Mouse (Mus musculus): ENCODE data around the gene Nle1. TPM values are rescaled to one million over a fixed set of nuclear protein-coding genes. Genes with fewer than 3 reads are reported as not detected.

The Nle1 gene
- total and polyA plus RNA-seq, 3 experiments: 97.3 to 103 TPM; not detected in 1

- H3K79me2 ChIP-seq (ENCODE audit: control insufficient read depth, insufficient read depth, low read length, poor library complexity): no peaks in the 10 kb centered on the region
- no peak overlapping the region for H3K9ac ChIP-seq (ENCODE audit: control insufficient read depth, low read depth, low read length, poor library complexity, severe bottlenecking)
- H3K4me3 ChIP-seq (ENCODE audit: control insufficient read depth in 1 of 2, insufficient read depth in 1 of 2, low read depth in 2 of 2, low read length in 2 of 2): no peak overlapping the region
- H3K9me3 ChIP-seq (replicated peaks; ENCODE audit: insufficient read depth, low read length): no peaks in the 10 kb centered on the region; the same call in 1 of the 2 replicates
- H3K36me3 ChIP-seq (ENCODE audit: control insufficient read depth in 1 of 2, insufficient read depth in 2 of 2, low read length in 2 of 2): no peaks in the 10 kb centered on the region
- no peak overlapping the region for H3K27ac ChIP-seq (ENCODE audit: control insufficient read depth, low read depth, low read length)
- H3K27me3 ChIP-seq (ENCODE audit: control insufficient read depth in 1 of 2, insufficient read depth in 2 of 2, low read length in 2 of 2): no peaks in the 10 kb centered on the region
- no peak for TF ChIP-seq ZNF384 (IDR thresholded peaks at IDR 0.05; ENCODE audit: low read depth, low read length)
- TF ChIP-seq MYB (IDR thresholded peaks at IDR 0.05; ENCODE audit: low read depth, low read length): no peak
- no peak for TF ChIP-seq ZMIZ1 (IDR thresholded peaks at IDR 0.05; ENCODE audit: low read depth, low read length)
- TF ChIP-seq SIN3A (IDR thresholded peaks at IDR 0.05; ENCODE audit: low read length): no peak
- no peak for TF ChIP-seq TAL1 (IDR thresholded peaks at IDR 0.05; ENCODE audit: low read length)
- TF ChIP-seq BHLHE40 (IDR thresholded peaks at IDR 0.05; ENCODE audit: borderline replicate concordance, low read depth, low read length): no peak
- TF ChIP-seq MAFK (IDR thresholded peaks at IDR 0.05; ENCODE audit: borderline replicate concordance, low read depth, low read length): no peak
- TF ChIP-seq POLR2AphosphoS5 (IDR thresholded peaks at IDR 0.05; ENCODE audit: borderline replicate concordance, low read depth, low read length): no peak
- TF ChIP-seq CHD2 (IDR thresholded peaks at IDR 0.05; ENCODE audit: low read length): no peak
- TF ChIP-seq TBP (IDR thresholded peaks at IDR 0.05; ENCODE audit: low read depth, low read length): no peak
- TF ChIP-seq USF2 (IDR thresholded peaks at IDR 0.05; ENCODE audit: borderline replicate concordance in 1 of 2, insufficient read depth in 1 of 2, low read depth in 1 of 2, low read length in 2 of 2): no peak
- no peak for TF ChIP-seq MEF2A (IDR thresholded peaks at IDR 0.05; ENCODE audit: extremely low read depth, insufficient replicate concordance, low read depth, low read length, poor library complexity, severe bottlenecking)
- TF ChIP-seq SMC3 (IDR thresholded peaks at IDR 0.05; ENCODE audit: low read depth, low read length): no peak
- TF ChIP-seq USF1 (IDR thresholded peaks at IDR 0.05; ENCODE audit: low read depth, low read length): no peak
- TF ChIP-seq ZC3H11A (IDR thresholded peaks at IDR 0.05; ENCODE audit: low read depth, low read length): no peak
- no peaks in the 10 kb centered on the region for H3K4me1 ChIP-seq (ENCODE audit: control insufficient read depth in 1 of 2, insufficient read depth in 2 of 2, low read length in 2 of 2)
- no peak for DNase-seq (ENCODE audit: low read depth, low spot score)
Measured at GRCm38 (mm10) chr11:82929633-82929950, 21.4 kb upstream of the Nle1 start.

- Histone ChIP-seq H3K27me3 (ENCODE audit: control insufficient read depth in 1 of 2, insufficient read depth in 2 of 2, low read length in 2 of 2) (no peaks in the 10 kb centered on the region), H3K36me3 (ENCODE audit: control insufficient read depth in 1 of 2, insufficient read depth in 2 of 2, low read length in 2 of 2) (no peaks in the 10 kb centered on the region), H3K4me3 (ENCODE audit: control insufficient read depth in 1 of 2, insufficient read depth in 1 of 2, low read depth in 2 of 2, low read length in 2 of 2) (no peak overlapping the region), H3K9me3 (replicated peaks; ENCODE audit: insufficient read depth, low read length) (no peaks in the 10 kb centered on the region; the same call in 1 of the 2 replicates), H3K79me2 (ENCODE audit: control insufficient read depth, insufficient read depth, low read length, poor library complexity) (no peaks in the 10 kb centered on the region), H3K9ac (ENCODE audit: control insufficient read depth, low read depth, low read length, poor library complexity, severe bottlenecking) (no peak overlapping the region), H3K4me1 (ENCODE audit: control insufficient read depth in 1 of 2, insufficient read depth in 2 of 2, low read length in 2 of 2) (no peaks in the 10 kb centered on the region), H3K27ac (ENCODE audit: control insufficient read depth, low read depth, low read length) (no peak overlapping the region)
- no peak for DNase-seq (ENCODE audit: low read depth, low spot score)
- TF ChIP-seq MXI1 (IDR thresholded peaks at IDR 0.05; ENCODE audit: low read depth, low read length) (no peak), POLR2AphosphoS2 (IDR thresholded peaks at IDR 0.05; ENCODE audit: low read length) (no peak)
Measured at GRCm38 (mm10) chr11:82928897-82929632, 20.9 kb upstream of the Nle1 start.

Measured in MEL (cell line).